Mouse (Mus musculus): ENCODE measurements at regions not wholly inside any gene's neighbourhood (a gene's known extent, or its start where the extent isn't known, plus 50 kb on each side); places are given as distances from the start of the nearest gene placed in this dataset.

DNA sequence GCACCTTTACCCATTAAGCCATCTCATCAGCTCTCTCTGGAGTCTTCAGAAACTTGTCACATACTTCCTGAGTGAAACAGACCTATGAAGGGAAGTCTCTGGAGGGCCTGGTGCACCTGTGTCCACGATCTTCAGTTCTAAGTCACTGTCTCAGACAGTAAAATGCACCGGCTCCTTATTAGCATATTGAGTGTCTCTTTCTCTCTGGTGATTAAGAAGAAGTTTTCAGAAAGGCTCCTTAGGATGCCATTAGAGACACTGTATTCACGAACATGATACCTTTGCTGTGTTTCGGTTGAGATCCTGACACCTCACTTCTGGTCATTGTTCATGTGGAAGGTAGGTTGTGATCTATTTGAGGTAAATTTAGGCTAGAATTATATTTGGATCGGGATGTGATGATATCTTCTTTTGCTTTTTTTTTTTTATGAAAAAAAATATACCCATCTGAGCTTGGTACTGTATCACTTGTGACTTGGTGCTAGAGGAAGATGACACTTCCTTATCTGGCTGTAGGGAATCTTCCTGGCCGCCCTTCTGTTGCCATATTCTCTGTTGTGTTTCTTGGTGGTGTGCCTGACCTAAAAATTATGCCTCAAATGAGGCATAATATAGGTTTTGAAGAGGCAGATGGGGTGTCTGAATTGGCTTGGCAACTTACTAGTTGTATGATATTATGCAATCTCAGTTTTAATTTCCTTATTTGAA lies 68.9 kb upstream of the Cdkn2b start:
- no peaks in the 10 kb centered on the region for H3K36me3 ChIP-seq (ENCODE audit: control insufficient read depth, insufficient read depth, low read length)
- 78% methylated on average over 6 of the region's 6 CpGs for WGBS
- no peaks in the 10 kb centered on the region for H3K4me1 ChIP-seq (ENCODE audit: control insufficient read depth, insufficient read depth, insufficient read length)
- no peak overlapping the region for H3K4me3 ChIP-seq (ENCODE audit: extremely low read depth, insufficient read depth, insufficient read length)
- no peak overlapping the region for H3K27ac ChIP-seq (ENCODE audit: insufficient read depth, low read length)
- no peaks in the 10 kb centered on the region for H3K27me3 ChIP-seq (ENCODE audit: control insufficient read depth, insufficient read depth, low read length)
- no peak for TF ChIP-seq CTCF (IDR thresholded peaks at IDR 0.05; ENCODE audit: extremely low read depth, insufficient read depth, insufficient read length, insufficient replicate concordance)
- no peak for TF ChIP-seq POLR2A (IDR thresholded peaks at IDR 0.05; ENCODE audit: low read depth, low read length)
- DNase-seq (ENCODE audit: low read depth in 1 of 2, low spot score in 2 of 2) = no peak

DNA sequence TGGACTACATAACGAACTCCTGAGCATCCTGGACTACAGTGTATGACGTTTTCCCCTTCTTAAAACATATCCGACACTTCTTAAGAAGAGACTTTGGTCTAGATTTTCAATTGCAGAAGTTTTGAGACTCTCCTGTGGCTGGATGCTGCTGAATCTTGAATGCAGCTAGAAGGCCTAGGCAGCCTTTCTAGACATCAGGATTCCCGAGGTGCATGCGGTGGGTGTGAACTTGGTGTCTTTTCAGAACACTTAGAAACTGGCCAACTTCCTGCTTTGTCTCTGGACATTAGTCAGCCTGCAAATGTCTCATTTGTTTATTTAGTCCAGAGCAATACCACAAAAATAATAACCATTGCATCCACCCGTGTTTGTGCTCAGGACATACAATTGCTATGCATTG lies 61.8 kb upstream of the Cdkn2b start:
- H3K36me3 ChIP-seq (ENCODE audit: control insufficient read depth, insufficient read depth, low read length) = no peaks in the 10 kb centered on the region
- no peak overlapping the region for H3K27ac ChIP-seq (ENCODE audit: insufficient read depth, low read length)
- no peaks in the 10 kb centered on the region for H3K27me3 ChIP-seq (ENCODE audit: control insufficient read depth, insufficient read depth, low read length)
- DNase-seq (ENCODE audit: low read depth in 1 of 2, low spot score in 2 of 2) = no peak
- H3K4me3 ChIP-seq (ENCODE audit: extremely low read depth, insufficient read depth, insufficient read length) = no peak overlapping the region
- no peak for TF ChIP-seq CTCF (IDR thresholded peaks at IDR 0.05; ENCODE audit: extremely low read depth, insufficient read depth, insufficient read length, insufficient replicate concordance)
- 57% methylated on average over 6 of the region's 6 CpGs for WGBS
- no peaks in the 10 kb centered on the region for H3K4me1 ChIP-seq (ENCODE audit: control insufficient read depth, insufficient read depth, insufficient read length)

DNA sequence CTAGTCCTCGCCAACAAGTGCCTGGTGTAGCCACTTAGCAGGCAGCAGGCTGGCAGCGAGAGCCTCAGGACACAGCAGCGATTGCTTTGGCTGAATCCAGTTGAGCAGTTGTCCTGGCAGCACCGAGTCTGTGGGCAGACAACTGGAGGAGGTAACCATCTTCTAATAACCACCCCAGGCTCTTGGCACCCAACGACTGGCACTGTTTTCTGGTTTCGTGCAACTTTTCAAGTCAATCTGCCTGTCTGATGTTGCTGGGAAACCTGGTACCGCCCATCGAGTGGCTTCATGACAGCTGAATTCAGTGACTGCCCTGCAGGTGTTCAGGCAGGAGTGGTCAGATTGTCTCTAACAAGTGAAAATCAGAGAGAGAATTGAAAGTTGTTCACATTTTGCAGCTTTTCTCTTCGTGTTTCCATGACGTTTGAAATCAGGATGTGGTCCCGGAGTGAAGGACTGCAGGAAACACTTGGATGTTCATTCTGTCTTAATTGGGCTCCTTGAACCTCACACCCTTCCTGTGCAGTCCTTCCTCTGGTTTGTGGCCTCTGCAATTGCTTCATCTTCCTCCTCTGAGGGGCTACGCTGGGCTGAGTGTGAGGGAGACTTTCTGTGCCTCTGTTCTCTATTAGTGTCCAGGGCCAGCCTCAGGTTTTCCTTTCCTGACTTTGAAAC lies 58.1 kb upstream of the Cdkn2b start:
- Histone ChIP-seq H3K4me1 (ENCODE audit: control insufficient read depth, insufficient read depth, insufficient read length) (no peaks in the 10 kb centered on the region), H3K36me3 (ENCODE audit: control insufficient read depth, insufficient read depth, low read length) (no peaks in the 10 kb centered on the region), H3K4me3 (ENCODE audit: extremely low read depth, insufficient read depth, insufficient read length) (no peak overlapping the region), H3K27me3 (ENCODE audit: control insufficient read depth, insufficient read depth, low read length) (no peaks in the 10 kb centered on the region), H3K27ac (ENCODE audit: insufficient read depth, low read length) (no peak overlapping the region)
- TF ChIP-seq CTCF (IDR thresholded peaks at IDR 0.05; ENCODE audit: extremely low read depth, insufficient read depth, insufficient read length, insufficient replicate concordance) (no peak), POLR2A (IDR thresholded peaks at IDR 0.05; ENCODE audit: low read depth, low read length) (no peak)
- WGBS = 28% methylated on average over 12 of the region's 12 CpGs
- no peak for DNase-seq (ENCODE audit: low read depth in 1 of 2, low spot score in 2 of 2)

DNA sequence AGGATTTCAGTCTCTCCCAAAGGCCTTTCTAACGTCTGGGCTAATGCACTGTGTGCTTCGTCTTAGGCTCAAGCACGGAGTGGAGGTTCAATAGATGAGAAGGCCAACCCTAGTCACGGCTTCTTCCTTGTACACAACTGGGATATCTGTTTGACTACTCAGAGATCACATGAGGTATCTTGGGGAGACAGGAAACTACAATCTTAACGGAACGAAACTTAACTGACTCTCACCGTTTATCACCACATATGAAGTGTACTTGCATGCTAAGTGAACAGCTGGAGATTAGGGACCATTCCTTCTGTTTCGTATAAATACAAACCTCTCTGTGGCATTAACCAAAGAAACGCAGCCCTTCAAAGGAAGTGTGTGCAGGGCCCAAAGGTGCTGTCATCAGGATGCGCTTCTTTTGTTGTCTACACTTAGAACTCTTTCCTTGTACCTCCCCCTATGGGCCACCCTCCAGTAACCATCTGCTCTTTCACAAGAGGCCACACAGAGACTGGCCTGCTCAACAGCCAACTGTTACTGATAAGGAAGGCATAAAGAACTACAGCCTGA lies 55.8 kb upstream of the Cdkn2b start:
- H3K4me3 ChIP-seq (ENCODE audit: extremely low read depth, insufficient read depth, insufficient read length) = no peak overlapping the region
- H3K36me3 ChIP-seq (ENCODE audit: control insufficient read depth, insufficient read depth, low read length) = no peaks in the 10 kb centered on the region
- no peak overlapping the region for H3K27ac ChIP-seq (ENCODE audit: insufficient read depth, low read length)
- no peak for DNase-seq (ENCODE audit: low read depth in 1 of 2, low spot score in 2 of 2)
- H3K27me3 ChIP-seq (ENCODE audit: control insufficient read depth, insufficient read depth, low read length) = no peaks in the 10 kb centered on the region
- TF ChIP-seq POLR2A (IDR thresholded peaks at IDR 0.05; ENCODE audit: low read depth, low read length) = no peak
- TF ChIP-seq CTCF (IDR thresholded peaks at IDR 0.05; ENCODE audit: extremely low read depth, insufficient read depth, insufficient read length, insufficient replicate concordance) = no peak
- H3K4me1 ChIP-seq (ENCODE audit: control insufficient read depth, insufficient read depth, insufficient read length) = no peaks in the 10 kb centered on the region
- 46% methylated on average over 10 of the region's 10 CpGs for WGBS

DNA sequence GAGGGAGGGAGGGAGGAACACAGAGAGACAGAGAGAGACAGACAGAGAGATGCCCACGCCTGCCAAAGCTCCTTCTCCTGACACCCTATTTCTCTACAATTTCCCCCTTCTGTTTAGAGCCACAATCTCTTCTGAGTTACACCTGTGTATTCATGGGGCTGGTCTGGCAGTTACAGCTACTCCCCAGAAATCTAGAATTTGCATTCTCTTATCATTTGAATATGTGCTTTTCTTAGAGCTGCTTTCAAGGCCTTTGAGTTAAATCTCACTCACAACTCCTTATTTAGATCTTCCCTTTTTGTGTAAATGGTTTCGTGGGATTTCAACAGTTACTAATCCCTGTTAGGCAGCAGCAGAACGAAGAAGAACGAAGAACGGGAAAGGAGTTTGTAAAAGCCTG lies 55.0 kb upstream of the Cdkn2b start:
- Histone ChIP-seq H3K27ac (ENCODE audit: insufficient read depth, low read length) (no peak overlapping the region), H3K36me3 (ENCODE audit: control insufficient read depth, insufficient read depth, low read length) (no peaks in the 10 kb centered on the region), H3K27me3 (ENCODE audit: control insufficient read depth, insufficient read depth, low read length) (no peaks in the 10 kb centered on the region), H3K4me3 (ENCODE audit: extremely low read depth, insufficient read depth, insufficient read length) (no peak overlapping the region), H3K4me1 (ENCODE audit: control insufficient read depth, insufficient read depth, insufficient read length) (no peaks in the 10 kb centered on the region)
- no peak for DNase-seq (ENCODE audit: low read depth in 1 of 2, low spot score in 2 of 2)
- TF ChIP-seq POLR2A (IDR thresholded peaks at IDR 0.05; ENCODE audit: low read depth, low read length) = no peak
- TF ChIP-seq CTCF (IDR thresholded peaks at IDR 0.05; ENCODE audit: extremely low read depth, insufficient read depth, insufficient read length, insufficient replicate concordance) = no peak
- WGBS = 54% methylated on average over 5 of the region's 5 CpGs

DNA sequence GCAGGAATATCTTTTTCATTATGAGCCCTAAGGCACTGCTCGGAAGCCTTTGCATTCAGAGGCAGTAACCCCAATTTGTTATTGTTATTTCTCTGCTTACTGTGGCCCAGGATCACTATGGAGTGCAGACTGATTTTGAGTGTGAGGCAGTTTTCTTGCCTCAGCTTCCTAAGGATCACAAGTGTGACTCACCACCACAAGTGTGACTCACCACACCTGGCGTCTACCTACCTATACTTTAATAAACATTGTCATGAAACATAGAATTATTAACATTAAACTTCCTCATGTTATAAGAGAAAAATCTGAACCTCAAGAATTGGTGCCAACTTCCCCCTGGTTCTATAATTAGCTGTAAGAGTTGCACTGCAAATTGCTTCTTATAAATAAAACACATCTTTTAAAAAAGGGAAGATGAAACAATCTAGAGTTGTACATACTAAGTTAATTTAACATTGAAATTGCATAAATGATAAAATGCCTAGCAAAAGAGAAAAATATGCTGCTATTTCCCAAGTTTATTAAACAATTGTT lies 52.4 kb upstream of the Cdkn2b start:
- no peak for DNase-seq (ENCODE audit: low read depth in 1 of 2, low spot score in 2 of 2)
- WGBS = 44% methylated on average over 2 of the region's 2 CpGs
- TF ChIP-seq POLR2A (IDR thresholded peaks at IDR 0.05; ENCODE audit: low read depth, low read length) (no peak), CTCF (IDR thresholded peaks at IDR 0.05; ENCODE audit: extremely low read depth, insufficient read depth, insufficient read length, insufficient replicate concordance) (no peak)
- Histone ChIP-seq H3K27me3 (ENCODE audit: control insufficient read depth, insufficient read depth, low read length) (no peaks in the 10 kb centered on the region), H3K27ac (ENCODE audit: insufficient read depth, low read length) (no peak overlapping the region), H3K4me3 (ENCODE audit: extremely low read depth, insufficient read depth, insufficient read length) (no peak overlapping the region), H3K36me3 (ENCODE audit: control insufficient read depth, insufficient read depth, low read length) (no peaks in the 10 kb centered on the region), H3K4me1 (ENCODE audit: control insufficient read depth, insufficient read depth, insufficient read length) (no peaks in the 10 kb centered on the region)

DNA sequence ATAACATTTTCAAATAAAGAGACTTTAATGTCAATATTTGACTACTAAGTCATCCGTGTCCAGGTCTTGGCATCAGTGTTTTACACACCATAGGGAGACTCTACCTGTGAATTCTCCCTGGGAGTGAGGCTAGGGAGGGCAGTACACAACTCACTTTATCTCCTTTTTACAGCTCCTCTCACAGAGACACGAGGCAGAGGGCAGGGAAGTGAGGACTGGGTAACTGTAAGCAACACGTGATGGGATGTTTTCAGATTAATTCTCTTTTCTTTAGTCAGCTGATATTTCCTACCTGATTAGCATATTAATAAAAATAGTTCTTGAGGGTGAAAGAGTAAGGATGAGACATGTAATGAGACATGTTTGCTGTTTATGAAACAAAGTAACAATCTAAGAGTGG lies 51.8 kb upstream of the Cdkn2b start:
- WGBS = 52% methylated on average over 3 of the region's 3 CpGs
- no peak for DNase-seq (ENCODE audit: low read depth in 1 of 2, low spot score in 2 of 2)
- no peak overlapping the region for H3K4me3 ChIP-seq (ENCODE audit: extremely low read depth, insufficient read depth, insufficient read length)
- TF ChIP-seq CTCF (IDR thresholded peaks at IDR 0.05; ENCODE audit: extremely low read depth, insufficient read depth, insufficient read length, insufficient replicate concordance) (no peak), POLR2A (IDR thresholded peaks at IDR 0.05; ENCODE audit: low read depth, low read length) (no peak)
- H3K36me3 ChIP-seq (ENCODE audit: control insufficient read depth, insufficient read depth, low read length) = no peaks in the 10 kb centered on the region
- H3K27me3 ChIP-seq (ENCODE audit: control insufficient read depth, insufficient read depth, low read length) = no peaks in the 10 kb centered on the region
- no peaks in the 10 kb centered on the region for H3K4me1 ChIP-seq (ENCODE audit: control insufficient read depth, insufficient read depth, insufficient read length)
- no peak overlapping the region for H3K27ac ChIP-seq (ENCODE audit: insufficient read depth, low read length)

All from spleen, adult 2 months (tissue).